Mouse (Mus musculus) heart, adult 2 months (tissue): ENCODE measurements around the gene Tcerg1l.

Source experiments
- CTCF ChIP-seq: fragments of 200-600 bp; IDR thresholded peaks from 2 replicates; pipeline ENCODE4 v1.8.1; 2022; ENCODE audit warnings: antibody characterized with exemption, mild to moderate bottlenecking, moderate library complexity
- EP300 ChIP-seq: fragments of 200-500 bp; IDR thresholded peaks from 2 replicates; pipeline ENCODE4 v1.6.1; 2011; ENCODE audit warnings: low read depth, low read length, control low read depth; ENCODE audit not compliant: insufficient read depth
- POLR2A ChIP-seq: fragments of 200-500 bp; IDR thresholded peaks from 2 replicates; pipeline ENCODE4 v1.6.1; 2011; ENCODE audit warnings: mild to moderate bottlenecking, low read depth, low read length, control low read depth; ENCODE audit not compliant: insufficient read depth

DNA sequence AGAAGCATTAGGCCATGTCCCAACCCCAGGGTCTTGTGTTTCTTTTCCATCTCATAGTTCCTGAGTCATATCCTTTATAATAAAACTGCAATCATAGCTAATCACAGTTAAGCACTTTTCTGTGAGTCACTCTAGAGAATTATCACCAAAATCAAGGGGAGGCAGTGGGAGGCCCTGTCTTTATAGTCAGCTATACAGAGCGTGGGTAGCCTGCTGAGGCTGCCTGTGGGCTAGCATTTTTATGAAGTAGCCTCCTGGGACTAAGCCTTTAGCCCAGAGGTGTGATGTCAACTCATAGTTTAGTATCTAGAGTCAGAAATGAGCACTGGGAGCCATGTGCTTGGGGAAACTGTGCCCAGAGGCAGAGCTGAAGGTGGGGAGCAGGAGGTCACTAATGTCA lies 122.3 kb downstream of the Tcerg1l start:
- TF ChIP-seq CTCF (no peak), POLR2A (no peak), EP300 (no peak)
